ENCODE assay signal across 47 mouse cellular contexts in the genomic region with DNA sequence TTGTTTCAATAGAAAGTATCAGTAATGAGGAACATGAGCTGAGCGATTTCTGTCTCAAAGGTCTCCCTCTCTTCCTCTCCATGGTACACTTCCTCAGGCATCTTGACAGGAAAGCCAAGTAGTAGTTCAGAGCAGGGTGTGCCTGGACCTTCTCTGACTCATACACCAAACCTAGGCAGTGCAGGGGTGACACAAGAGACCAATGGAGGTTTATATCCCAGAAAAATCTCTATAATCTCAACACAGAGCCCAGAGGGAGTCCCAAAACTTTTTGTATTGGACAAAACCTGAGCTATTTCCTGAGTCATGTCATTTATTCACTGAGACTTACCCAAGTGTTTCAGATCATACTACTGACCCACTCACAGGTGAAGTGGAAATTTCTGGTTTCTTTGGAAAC. TPM values are rescaled to one million over a fixed set of nuclear protein-coding genes. Genes with fewer than 3 reads are reported as not detected.
"Had no signal": no experiment of that assay in that cellular context is flagged by ENCODE, and none has a peak within 500 bp of the region (broad histone marks: within the 10 kb centered on the region; RNA-seq: fewer than 3 reads in every experiment).

A gene (minus strand): TSS at position 101 of the 400 bp plus-strand sequence.

- H3K4me3 ChIP-seq: left cerebral cortex, adult 2 months; limb, embryonic 10.5 days; limb, embryonic 12.5 days; limb, embryonic 13.5 days; limb, embryonic 15.5 days; liver, embryonic 12.5 days; liver, embryonic 13.5 days; liver, embryonic 15.5 days; lung, embryonic 15.5 days; megakaryocyte, embryonic 14.5 days; midbrain, embryonic 12.5 days; midbrain, embryonic 13.5 days; midbrain, embryonic 15.5 days; myocyte; neural tube, embryonic 12.5 days had no signal

- H3K4me2 ChIP-seq: limb, embryonic 12.5 days; limb, embryonic 13.5 days; limb, embryonic 15.5 days; liver, embryonic 11.5 days; liver, embryonic 12.5 days; liver, embryonic 13.5 days; liver, embryonic 15.5 days; lung, embryonic 14.5 days; lung, embryonic 15.5 days; midbrain, embryonic 12.5 days; midbrain, embryonic 13.5 days; midbrain, embryonic 15.5 days; neural tube, embryonic 12.5 days had no signal

- H3K36me3 ChIP-seq: limb, embryonic 10.5 days; limb, embryonic 12.5 days; limb, embryonic 13.5 days; limb, embryonic 15.5 days; liver, embryonic 12.5 days; liver, embryonic 13.5 days; liver, embryonic 15.5 days; lung, embryonic 15.5 days; midbrain, embryonic 12.5 days; midbrain, embryonic 13.5 days; midbrain, embryonic 15.5 days; neural tube, embryonic 12.5 days had no signal

- H3K4me1 ChIP-seq: limb, embryonic 10.5 days; limb, embryonic 12.5 days; limb, embryonic 13.5 days; limb, embryonic 15.5 days; liver, embryonic 12.5 days; liver, embryonic 13.5 days; liver, embryonic 15.5 days; lung, embryonic 15.5 days; megakaryocyte, embryonic 14.5 days; midbrain, embryonic 12.5 days; midbrain, embryonic 13.5 days; midbrain, embryonic 15.5 days; neural tube, embryonic 12.5 days had no signal

- H3K27me3 ChIP-seq: limb, embryonic 12.5 days; limb, embryonic 13.5 days; limb, embryonic 15.5 days; liver, embryonic 12.5 days; liver, embryonic 13.5 days; liver, embryonic 15.5 days; lung, embryonic 15.5 days; megakaryocyte, embryonic 14.5 days; midbrain, embryonic 12.5 days; midbrain, embryonic 13.5 days; midbrain, embryonic 15.5 days; neural tube, embryonic 12.5 days had no signal

- H3K9me3 ChIP-seq: limb, embryonic 10.5 days; limb, embryonic 12.5 days; limb, embryonic 13.5 days; limb, embryonic 15.5 days; liver, embryonic 12.5 days; liver, embryonic 13.5 days; liver, embryonic 15.5 days; lung, embryonic 15.5 days; megakaryocyte, embryonic 14.5 days; midbrain, embryonic 12.5 days; midbrain, embryonic 13.5 days; midbrain, embryonic 15.5 days; neural tube, embryonic 12.5 days had no signal

- ATAC-seq: liver, embryonic 12.5 days; liver, postnatal 0 days; lung, postnatal 0 days; midbrain, embryonic 13.5 days; midbrain, embryonic 15.5 days; midbrain, embryonic 16.5 days had no signal

- H3K9ac ChIP-seq: limb, embryonic 12.5 days; limb, embryonic 13.5 days; limb, embryonic 15.5 days; liver, embryonic 12.5 days; liver, embryonic 13.5 days; liver, embryonic 14.5 days; liver, embryonic 15.5 days; liver, postnatal 0 days; lung, embryonic 14.5 days; lung, embryonic 15.5 days; midbrain, embryonic 12.5 days; midbrain, embryonic 13.5 days; midbrain, embryonic 15.5 days; neural tube, embryonic 12.5 days had no signal

- DNase-seq: left cerebral cortex, postnatal 4 days; liver; liver, embryonic 13.5 days; liver, postnatal 0 days; lung, adult 18-20 months; lung, adult 2 months; lung, embryonic 14.5 days; lung, postnatal 10 days; lung, postnatal 14 days; lung, postnatal 36 days; lung, postnatal 4 days; midbrain, embryonic 14.5 days had no signal

- H3K27ac ChIP-seq: left cerebral cortex, adult 2 months; limb, embryonic 10.5 days; limb, embryonic 12.5 days; limb, embryonic 13.5 days; limb, embryonic 15.5 days; liver, embryonic 12.5 days; liver, embryonic 13.5 days; liver, embryonic 14.5 days; liver, embryonic 15.5 days; lung, embryonic 15.5 days; macrophage; midbrain, embryonic 12.5 days; midbrain, embryonic 13.5 days; midbrain, embryonic 15.5 days; neural tube, embryonic 12.5 days had no signal

RNA-seq across cellular contexts. Expression of the gene that starts here (rescaled TPM):
- total RNA-seq: left cerebral cortex, adult 2 months; left cerebral cortex, adult 8-10 months; left cerebral cortex, postnatal 10 days; left cerebral cortex, postnatal 14 days; left cerebral cortex, postnatal 25 days; left cerebral cortex, postnatal 36 days; left cerebral cortex, postnatal 4 days; liver, adult 2 months; megakaryocyte progenitor cell, adult 5-6 weeks; megakaryocyte, adult 5-6 weeks; megakaryocyte-erythroid progenitor cell, adult 5-6 weeks; midbrain, postnatal 0 days; monocyte, adult 5-6 weeks had no signal
- polyA plus RNA-seq: limb, embryonic 10.5 days; limb, embryonic 11.5 days; limb, embryonic 12.5 days; limb, embryonic 13.5 days; limb, embryonic 14.5 days; limb, embryonic 15.5 days; liver, adult 2 months; liver, embryonic 11.5 days; liver, embryonic 12.5 days; liver, embryonic 13.5 days; liver, embryonic 14.5 days; liver, embryonic 15.5 days; liver, embryonic 16.5 days; liver, postnatal 0 days; lung, adult 2 months; lung, embryonic 14.5 days; lung, embryonic 15.5 days; lung, embryonic 16.5 days; lung, postnatal 0 days; macrophage; midbrain, embryonic 12.5 days; midbrain, embryonic 13.5 days; midbrain, embryonic 14.5 days; midbrain, embryonic 15.5 days; midbrain, embryonic 16.5 days; midbrain, postnatal 0 days; myocyte; neural tube, embryonic 11.5 days; neural tube, embryonic 12.5 days had no signal
